Mouse (Mus musculus): ENCODE data around the gene Sdhc. TPM values are rescaled to one million over a fixed set of nuclear protein-coding genes. Genes with fewer than 3 reads are reported as not detected.
"Not testable (repeated sequence)": the region's sequence is repeated elsewhere in the genome, so short reads cannot be mapped to it uniquely, and the experiment has no call there.

Sdhc gene
- polyA plus RNA-seq, 1 experiment from 2014 or later: 457 TPM

DNA sequence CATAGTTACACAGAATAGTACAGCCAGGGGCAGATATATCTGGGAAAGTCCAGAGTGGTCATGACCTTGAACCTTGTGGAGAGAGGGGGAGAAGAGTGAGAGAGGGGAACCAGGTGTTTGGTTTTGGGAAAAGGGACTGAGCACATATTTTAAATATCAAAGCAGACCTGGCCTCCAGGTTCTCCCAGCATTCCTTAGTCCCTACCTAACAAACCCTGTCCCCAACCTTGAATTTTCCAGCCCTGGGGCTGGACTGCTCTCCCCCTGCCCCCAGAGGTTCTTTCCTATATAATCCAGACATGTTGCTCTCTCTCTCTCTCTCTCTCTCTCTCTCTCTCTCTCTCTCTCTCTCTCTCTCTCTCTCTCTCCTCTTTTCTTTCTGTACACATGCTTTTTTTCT, 53.3 kb downstream of the Sdhc start:
- H3K4me3 ChIP-seq: no peak overlapping the region
- no peak for ATAC-seq (ENCODE audit: extremely low read depth, insufficient number of reproducible peaks, low FRiP score, low TSS enrichment)
- H3K4me2 ChIP-seq: no peak overlapping the region
- no peak overlapping the region for H3K27ac ChIP-seq (replicated peaks)
- peaks cover 23% of the 10 kb centered on the region for H3K4me1 ChIP-seq
- H3K36me3 ChIP-seq: no peaks in the 10 kb centered on the region
- H3K9ac ChIP-seq: no peak overlapping the region
- H3K27me3 ChIP-seq (replicated peaks): no peaks in the 10 kb centered on the region; the same call in none of the 2 replicates
- no peaks in the 10 kb centered on the region for H3K9me3 ChIP-seq

DNA sequence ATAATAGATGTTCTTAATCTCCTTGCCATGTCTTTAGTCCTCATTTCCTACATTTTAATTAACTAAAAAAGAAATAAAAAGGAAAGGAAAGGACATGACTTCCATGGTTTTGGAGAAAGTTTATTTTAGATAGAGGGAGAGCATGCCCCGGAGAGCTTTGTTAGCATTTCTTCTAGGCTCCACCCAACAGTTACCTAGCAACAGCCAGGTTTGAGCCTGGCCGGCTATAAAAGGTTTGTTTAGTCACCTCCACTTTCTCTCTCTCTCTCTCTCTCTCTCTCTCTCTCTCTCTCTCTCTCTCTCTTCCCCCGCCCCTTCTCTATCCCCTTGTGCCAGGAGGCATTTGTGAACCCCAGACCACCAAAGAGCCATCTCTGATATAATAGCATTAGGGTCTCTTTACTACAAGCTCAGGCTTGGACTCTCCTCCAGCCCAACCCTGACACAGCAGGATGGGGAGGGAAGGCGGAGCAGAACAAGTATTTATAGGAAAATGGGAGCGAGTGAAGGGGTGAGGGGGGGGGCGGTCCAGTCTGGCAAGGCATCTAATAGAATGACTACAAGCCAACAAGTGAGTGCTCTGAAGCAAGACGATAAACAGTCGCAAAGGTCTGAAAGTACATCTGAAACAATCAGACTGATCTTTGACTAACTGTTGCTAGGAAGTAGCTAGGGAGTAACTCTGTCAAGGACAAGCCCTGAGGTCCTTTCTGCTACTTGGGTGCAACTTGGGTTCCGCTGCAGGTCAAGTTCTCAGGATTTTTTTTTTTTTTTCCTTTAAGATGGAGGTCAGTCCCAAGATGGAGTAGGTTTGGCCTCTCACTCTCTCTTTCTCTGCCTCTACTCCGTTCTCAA, 54.1 kb downstream of the Sdhc start:
- ATAC-seq (ENCODE audit: extremely low read depth, insufficient number of reproducible peaks, low FRiP score, low TSS enrichment): no peak
- no peaks in the 10 kb centered on the region; the same call in none of the 2 replicates for H3K27me3 ChIP-seq (replicated peaks)
- peak overlapping the region; percentile 58 for H3K4me2 ChIP-seq
- peaks cover 21% of the 10 kb centered on the region for H3K4me1 ChIP-seq
- WGBS: 19% methylated on average over 10 of the region's 10 CpGs
- H3K4me3 ChIP-seq: peak overlapping the region; percentile 20; the same call in 1 of the 2 replicates
- no peaks in the 10 kb centered on the region for H3K36me3 ChIP-seq
- H3K9me3 ChIP-seq: no peaks in the 10 kb centered on the region
- H3K9ac ChIP-seq: peak overlapping the region; percentile 37; the same call in 1 of the 2 replicates
- no peak overlapping the region for H3K27ac ChIP-seq (replicated peaks)

DNA sequence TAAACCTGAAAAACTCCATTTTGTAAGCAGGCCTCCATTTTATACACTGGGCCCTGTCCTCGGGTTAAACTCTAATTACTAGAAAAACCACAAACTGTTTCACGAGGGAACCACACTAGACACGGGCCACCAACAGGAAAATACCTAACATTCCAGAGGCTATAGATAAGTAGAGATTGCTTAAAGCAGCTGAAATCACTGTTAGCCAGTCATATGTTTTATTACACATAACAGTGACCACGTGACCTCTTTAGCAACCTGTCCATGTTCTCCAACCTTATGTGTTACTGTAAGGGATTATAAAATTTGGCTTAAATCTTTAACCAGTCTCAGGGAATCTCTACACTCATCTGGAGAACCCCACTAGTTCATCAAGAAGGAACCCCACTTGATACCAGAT, 56.0 kb downstream of the Sdhc start:
- Histone ChIP-seq H3K9me3 (no peaks in the 10 kb centered on the region), H3K4me3 (no peak overlapping the region), H3K9ac (no peak overlapping the region), H3K27ac (replicated peaks) (no peak overlapping the region), H3K27me3 (replicated peaks) (peaks cover 3% of the 10 kb centered on the region; the same call in 1 of the 2 replicates), H3K36me3 (no peaks in the 10 kb centered on the region), H3K4me1 (peaks cover 21% of the 10 kb centered on the region), H3K4me2 (no peak overlapping the region)
- no peak for ATAC-seq (ENCODE audit: extremely low read depth, insufficient number of reproducible peaks, low FRiP score, low TSS enrichment)
- WGBS: 33% methylated on average over 4 of the region's 4 CpGs

DNA sequence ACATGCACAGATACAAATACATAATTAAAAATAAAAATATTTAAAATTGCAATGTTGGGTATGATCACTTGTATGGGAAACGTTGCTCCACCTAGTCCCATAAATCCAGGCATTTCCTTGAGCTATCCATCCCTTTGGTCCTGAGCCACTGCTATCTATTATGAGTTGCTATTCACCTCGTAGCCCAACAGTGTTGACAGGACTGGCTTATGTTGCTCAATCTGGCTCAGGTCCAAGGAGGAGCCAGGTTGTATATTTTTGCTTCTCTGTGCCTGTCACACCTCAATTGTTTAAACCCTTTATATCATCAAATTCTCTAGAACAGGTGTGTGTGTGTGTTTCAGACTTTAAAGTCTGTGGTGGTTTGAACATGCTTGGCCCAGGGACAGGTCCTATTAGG, 59.6 kb downstream of the Sdhc start:
- Histone ChIP-seq H3K9ac (no peak overlapping the region), H3K4me2 (no peak overlapping the region), H3K27ac (replicated peaks) (no peak overlapping the region), H3K4me3 (no peak overlapping the region), H3K36me3 (no peaks in the 10 kb centered on the region), H3K27me3 (replicated peaks) (peaks cover 25% of the 10 kb centered on the region), H3K9me3 (no peaks in the 10 kb centered on the region), H3K4me1 (peaks cover 11% of the 10 kb centered on the region)
- no peak for ATAC-seq (ENCODE audit: extremely low read depth, insufficient number of reproducible peaks, low FRiP score, low TSS enrichment)
- 36% methylated on average over 2 of the region's 2 CpGs for WGBS

DNA sequence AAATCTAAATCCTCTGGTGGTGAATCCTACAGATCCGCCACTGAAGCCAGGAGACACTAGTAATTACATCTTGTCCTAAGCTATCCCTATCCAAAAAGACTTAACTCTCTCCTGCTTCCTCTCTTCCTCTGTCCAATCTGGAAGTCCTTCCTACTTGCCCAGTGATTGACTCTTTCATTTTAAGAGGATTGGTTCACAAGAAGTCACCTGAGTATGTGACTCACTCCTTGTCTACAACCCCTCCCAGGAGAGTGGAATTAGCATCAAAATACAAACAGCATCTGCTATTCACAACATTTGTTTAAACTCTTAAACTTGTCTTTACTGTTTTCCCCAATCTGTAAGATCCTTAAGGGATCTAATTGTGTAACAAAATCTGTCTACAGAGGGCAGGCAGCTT, 60.5 kb downstream of the Sdhc start:
- no peak overlapping the region for H3K4me2 ChIP-seq
- H3K9me3 ChIP-seq: no peaks in the 10 kb centered on the region
- no peak overlapping the region for H3K9ac ChIP-seq
- no peaks in the 10 kb centered on the region for H3K36me3 ChIP-seq
- peaks cover 13% of the 10 kb centered on the region for H3K4me1 ChIP-seq
- H3K4me3 ChIP-seq: no peak overlapping the region
- ATAC-seq (ENCODE audit: extremely low read depth, insufficient number of reproducible peaks, low FRiP score, low TSS enrichment): no peak
- WGBS: 85% methylated on average over 1 of the region's 1 CpGs
- H3K27me3 ChIP-seq (replicated peaks): peaks cover 29% of the 10 kb centered on the region
- no peak overlapping the region for H3K27ac ChIP-seq (replicated peaks)

DNA sequence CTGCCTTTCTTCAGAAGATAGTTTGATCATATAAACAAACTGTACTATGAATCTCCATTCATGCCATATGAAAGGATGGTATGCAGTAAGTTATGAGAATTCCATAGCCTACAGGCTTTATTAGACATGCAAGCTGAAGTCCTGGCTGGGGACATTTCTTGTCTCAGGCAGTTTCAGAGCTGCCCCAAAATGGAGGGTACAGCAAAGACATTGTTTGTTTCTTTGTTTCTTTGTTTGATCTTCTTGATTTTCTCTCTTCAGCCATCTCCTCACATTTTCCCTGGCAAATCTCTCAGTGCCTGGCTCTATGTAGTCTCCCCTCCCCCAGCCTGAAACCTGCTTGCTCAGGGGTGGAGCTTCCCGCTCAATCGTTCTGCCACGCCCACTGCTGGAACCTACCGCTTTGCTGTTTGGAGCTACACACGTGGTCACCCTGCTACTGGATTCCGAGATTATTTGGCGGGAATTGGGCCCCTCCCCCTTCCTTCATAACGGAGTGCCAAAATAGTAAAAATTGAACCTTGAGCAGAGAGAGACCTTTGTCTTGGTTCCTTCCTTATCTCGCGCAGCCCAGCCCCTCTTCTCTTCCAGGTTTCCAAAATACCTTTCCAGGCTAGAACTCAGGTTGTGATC, 62.0 kb downstream of the Sdhc start:
- not testable (repeated sequence) for H3K36me3 ChIP-seq; ATAC-seq (ENCODE audit: extremely low read depth, insufficient number of reproducible peaks, low FRiP score, low TSS enrichment); H3K27ac ChIP-seq (replicated peaks); H3K9me3 ChIP-seq
- WGBS: 7% methylated on average over 10 of the region's 10 CpGs
- Histone ChIP-seq H3K27me3 (replicated peaks) (peaks cover 29% of the 10 kb centered on the region), H3K4me3 (peak overlapping the region; percentile 20), H3K4me1 (peaks cover 13% of the 10 kb centered on the region), H3K9ac (peak overlapping the region; percentile 44; the same call in 1 of the 2 replicates), H3K4me2 (peak overlapping the region; percentile 55)

DNA sequence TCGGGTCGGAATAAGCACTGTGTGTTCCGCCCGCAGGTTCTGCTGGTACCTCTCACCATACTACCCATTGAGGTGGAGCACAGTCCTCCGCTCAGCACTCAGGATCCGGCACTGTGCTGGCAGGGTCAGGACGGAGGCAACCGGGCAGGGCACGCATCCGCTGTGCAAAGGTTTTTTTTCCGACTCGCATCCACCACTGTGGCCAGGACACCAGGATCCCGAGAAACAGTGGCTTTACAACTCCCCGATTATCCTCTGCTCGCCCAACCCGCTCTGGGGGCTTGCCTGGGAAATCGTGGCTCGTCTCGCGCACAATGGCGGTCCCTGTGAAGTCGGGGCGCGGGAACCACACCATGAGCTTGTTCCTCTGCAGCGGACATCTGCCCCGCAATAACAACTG, 64.7 kb downstream of the Sdhc start:
- H3K9ac ChIP-seq: peak overlapping the region; percentile 76

DNA sequence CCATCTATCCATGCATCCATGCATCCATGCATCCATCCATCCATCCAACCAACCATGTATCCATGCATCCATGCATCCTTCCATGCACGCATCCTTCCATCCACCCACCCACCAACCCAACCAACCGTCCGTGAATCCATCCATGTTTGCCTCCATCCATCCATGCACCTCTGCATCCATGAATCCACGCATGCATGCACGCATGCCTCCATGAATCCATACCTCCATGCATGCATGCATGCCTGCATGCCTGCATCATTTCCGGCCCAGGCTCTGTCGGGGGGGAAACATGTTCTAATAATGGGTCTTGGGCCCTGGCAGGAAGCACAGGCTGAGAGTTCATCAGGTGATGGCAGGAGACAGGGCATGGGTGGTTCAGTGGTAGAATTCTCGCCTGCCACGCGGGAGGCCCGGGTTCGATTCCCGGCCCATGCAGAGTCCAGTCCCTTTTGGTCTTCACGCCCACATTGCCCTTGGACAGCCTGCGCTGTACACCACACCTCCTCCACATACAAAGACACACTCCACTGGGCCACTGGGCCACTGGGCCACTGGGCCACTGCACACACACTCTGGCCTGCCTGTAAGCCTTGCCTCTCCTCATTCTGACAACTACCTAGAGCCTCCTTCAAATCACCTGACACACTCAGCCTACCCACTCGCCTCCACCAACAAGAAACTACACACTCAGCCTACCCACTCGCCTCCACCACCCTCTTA, 68.7 kb downstream of the Sdhc start:
- H3K36me3 ChIP-seq; ATAC-seq (ENCODE audit: extremely low read depth, insufficient number of reproducible peaks, low FRiP score, low TSS enrichment); H3K4me1 ChIP-seq; H3K4me3 ChIP-seq; H3K4me2 ChIP-seq; H3K27ac ChIP-seq (replicated peaks); H3K9ac ChIP-seq; H3K9me3 ChIP-seq: not testable (repeated sequence)
- H3K27me3 ChIP-seq (replicated peaks): peaks cover 38% of the 10 kb centered on the region
- WGBS: 35% methylated on average over 9 of the region's 17 CpGs

More for the DNA sequence above, 64.7 kb downstream of the Sdhc start:
- Histone ChIP-seq H3K27ac (replicated peaks) (no peak overlapping the region), H3K4me3 (peak overlapping the region; percentile 55), H3K4me2 (peak overlapping the region; percentile 87), H3K9me3 (no peaks in the 10 kb centered on the region), H3K36me3 (no peaks in the 10 kb centered on the region), H3K27me3 (replicated peaks) (peaks cover 37% of the 10 kb centered on the region), H3K4me1 (peaks cover 13% of the 10 kb centered on the region)
- ATAC-seq (ENCODE audit: extremely low read depth, insufficient number of reproducible peaks, low FRiP score, low TSS enrichment): no peak
- WGBS: under 1% methylated on average over 26 of the region's 26 CpGs

DNA sequence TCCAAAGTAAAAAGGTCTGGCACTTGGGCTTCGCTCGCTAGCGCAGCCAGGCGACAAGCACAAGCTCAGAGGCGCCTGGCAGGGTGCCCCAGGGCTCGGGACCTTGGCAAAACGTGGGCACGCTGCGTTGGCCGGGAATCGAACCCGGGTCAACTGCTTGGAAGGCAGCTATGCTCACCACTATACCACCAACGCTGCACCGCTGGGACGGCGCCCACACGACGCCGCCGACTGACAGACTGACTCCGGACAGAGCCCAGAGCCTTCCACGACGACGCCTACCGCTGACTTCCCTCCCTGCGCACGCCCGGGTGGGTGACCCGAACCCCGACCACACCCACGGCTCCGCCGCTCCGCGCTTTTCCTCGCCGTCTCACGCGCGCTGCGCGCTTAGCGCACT, 70.6 kb downstream of the Sdhc start:
- peak; percentile 25; the same call in 1 of the 2 replicates for ATAC-seq (ENCODE audit: extremely low read depth, insufficient number of reproducible peaks, low FRiP score, low TSS enrichment)
- H3K27ac ChIP-seq (replicated peaks); H3K4me3 ChIP-seq; H3K4me2 ChIP-seq; H3K9ac ChIP-seq; H3K36me3 ChIP-seq; H3K4me1 ChIP-seq; H3K9me3 ChIP-seq: not testable (repeated sequence)
- WGBS: no CpG with 5 or more reads among the region's 43 CpGs
- peaks cover 31% of the 10 kb centered on the region for H3K27me3 ChIP-seq (replicated peaks)

DNA sequence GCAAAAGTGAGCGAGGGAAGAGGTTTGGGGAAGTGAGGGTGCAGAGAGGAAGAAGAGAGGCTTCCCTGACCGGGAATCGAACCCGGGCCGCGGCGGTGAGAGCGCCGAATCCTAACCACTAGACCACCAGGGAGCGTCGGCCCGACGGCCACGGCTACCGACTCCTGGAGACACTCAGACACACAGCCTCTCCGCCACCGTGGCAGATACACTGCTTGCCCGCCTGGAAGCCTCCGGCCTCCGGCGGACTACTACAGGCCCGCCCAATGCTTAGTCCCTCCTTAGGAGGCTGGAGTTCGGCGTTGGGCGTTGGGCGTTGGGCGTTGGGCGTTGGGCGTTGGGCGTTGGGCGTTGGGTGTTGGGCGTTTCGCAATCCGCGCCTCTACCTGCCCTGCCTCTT, 71.1 kb downstream of the Sdhc start:
- peak overlapping the region; percentile 34; the same call in 1 of the 2 replicates for H3K4me2 ChIP-seq
- ATAC-seq (ENCODE audit: extremely low read depth, insufficient number of reproducible peaks, low FRiP score, low TSS enrichment): peak; percentile 20; the same call in 1 of the 2 replicates
- H3K9ac ChIP-seq: not testable (repeated sequence)

DNA sequence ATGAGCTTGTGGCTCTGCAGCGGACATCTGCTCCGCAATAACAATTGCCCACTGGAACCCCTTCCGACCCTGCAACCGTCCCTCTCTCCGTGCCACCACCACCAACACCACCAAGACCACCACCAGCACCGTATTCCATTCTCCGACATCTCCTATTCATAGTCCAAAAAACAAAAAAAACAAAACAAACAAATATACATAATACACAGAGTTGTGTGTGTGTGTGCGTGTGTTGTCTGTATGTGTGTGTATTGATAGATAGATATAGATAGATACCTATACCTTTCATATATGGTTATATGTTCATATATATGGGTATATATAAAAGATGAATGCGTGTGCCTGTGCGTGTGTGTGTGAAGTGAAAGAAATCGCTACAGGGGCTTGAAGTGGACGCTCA, 72.0 kb downstream of the Sdhc start:
- not testable (repeated sequence) for H3K27ac ChIP-seq (replicated peaks); H3K9ac ChIP-seq; ATAC-seq (ENCODE audit: extremely low read depth, insufficient number of reproducible peaks, low FRiP score, low TSS enrichment); H3K4me1 ChIP-seq; H3K9me3 ChIP-seq; H3K36me3 ChIP-seq
- H3K27me3 ChIP-seq (replicated peaks): peaks cover 40% of the 10 kb centered on the region
- H3K4me2 ChIP-seq: peak overlapping the region; percentile 59
- WGBS: 21% methylated on average over 12 of the region's 12 CpGs
- H3K4me3 ChIP-seq: peak overlapping the region; percentile 31

More for the DNA sequence above, 71.1 kb downstream of the Sdhc start:
- WGBS: 0% methylated on average over 1 of the region's 35 CpGs
- not testable (repeated sequence) for H3K27ac ChIP-seq (replicated peaks); H3K9me3 ChIP-seq; H3K36me3 ChIP-seq; H3K4me3 ChIP-seq; H3K4me1 ChIP-seq
- peaks cover 32% of the 10 kb centered on the region for H3K27me3 ChIP-seq (replicated peaks)
